Mouse (Mus musculus) embryonic facial prominence, embryonic 14.5 days (tissue): ENCODE data around the gene Grasp. TPM values are rescaled to one million over a fixed set of nuclear protein-coding genes. Genes with fewer than 3 reads are reported as not detected.
A peak's percentile ranks its signal among the peaks of the same experiment; 100 is the strongest.

ENCODE experiments used
- ATAC-seq: fragments of 200-750 bp; cut with Nextera tagmentation; 2 replicates; pipeline ENCODE4 v1.8.0; 2017; ENCODE audit warnings: low read depth, moderate number of reproducible peaks, moderate TSS enrichment
- DNase-seq: peaks from one replicate; pipeline ENCODE4 v3.0.0-alpha.2; 2015; ENCODE audit warnings: low spot score
- H3K27ac ChIP-seq: fragments of 300-500 bp; sonication (generic); replicated peaks from 2 replicates; pipeline ENCODE4 v1.5.1; 2014; ENCODE audit warnings: low read depth, mild to moderate bottlenecking, low read length, moderate library complexity
- H3K27me3 ChIP-seq: fragments of 300-500 bp; sonication (generic); replicated peaks from 2 replicates; pipeline ENCODE4 v1.6.1; 2014; ENCODE audit warnings: low read length; ENCODE audit not compliant: control insufficient read depth, insufficient read depth
- H3K36me3 ChIP-seq: fragments of 300-500 bp; sonication (generic); 2 replicates; pipeline ENCODE4 v1.6.1; 2014; ENCODE audit warnings: low read length, mixed read lengths; ENCODE audit not compliant: control insufficient read depth, insufficient read depth
- H3K4me1 ChIP-seq: fragments of 300-500 bp; sonication (generic); 2 replicates; pipeline ENCODE4 v1.6.1; 2014; ENCODE audit warnings: antibody characterized with exemption, low read length; ENCODE audit not compliant: control insufficient read depth, insufficient read depth
- H3K4me2 ChIP-seq: fragments of 300-500 bp; sonication (generic); 2 replicates; pipeline ENCODE4 v1.6.1; 2014; ENCODE audit warnings: low read depth, mild to moderate bottlenecking, low read length, moderate library complexity, mixed read lengths
- H3K4me3 ChIP-seq: fragments of 300-500 bp; sonication (generic); 2 replicates; pipeline ENCODE4 v1.5.1; 2014; ENCODE audit warnings: low read depth, mild to moderate bottlenecking, low read length
- H3K9ac ChIP-seq: fragments of 300-500 bp; sonication (generic); 2 replicates; pipeline ENCODE4 v1.6.1; 2014; ENCODE audit warnings: low read depth, mild to moderate bottlenecking, low read length, moderate library complexity, mixed read lengths
- H3K9me3 ChIP-seq: fragments of 300-500 bp; sonication (generic); 2 replicates; pipeline ENCODE4 v1.6.1; 2016; ENCODE audit warnings: low read length; ENCODE audit not compliant: control insufficient read depth
- WGBS: fragments of 180-500 bp; shearing (Covaris S2); extraction: QIAGEN DNeasy Blood & Tissue Kit; methylation state at CpG from one replicate; pipeline ENCODE4 v1.1.7; 2014; 5-methylcytosine and 5-hydroxymethylcytosine counted together
- polyA plus RNA-seq: library from polyadenylated mRNA; unstranded; fragments of >200 nt; fragmentation: Nextera tagmentation; extraction: Ambion mirVana; gene quantifications from 2 replicates; pipeline ENCODE4 v1.2.1, GENCODE M21; 2014

The Grasp gene
- polyA plus RNA-seq, 1 experiment from 2014 or later = 7.9 TPM

- H3K36me3 ChIP-seq = peaks cover 42% of the 10 kb centered on the region
- DNase-seq (no peak), ATAC-seq (no peak)
- H3K27me3 ChIP-seq = no peaks in the 10 kb centered on the region
- WGBS = 63% methylated on average over 2 of the region's 2 CpGs
- H3K4me3 ChIP-seq = no peak overlapping the region
- no peaks in the 10 kb centered on the region for H3K9me3 ChIP-seq
- H3K9ac ChIP-seq = no peak overlapping the region
- H3K4me2 ChIP-seq = no peak overlapping the region
- H3K4me1 ChIP-seq = no peaks in the 10 kb centered on the region
- H3K27ac ChIP-seq = no peak overlapping the region
Observed at GRCm38 (mm10) chr15:101215136-101215535, 8.9 kb upstream of the Grasp start.

- H3K9me3 ChIP-seq = no peaks in the 10 kb centered on the region
- no peak overlapping the region for H3K27ac ChIP-seq
- no peak overlapping the region for H3K4me2 ChIP-seq
- no peak for ATAC-seq
- DNase-seq = no peak
- H3K36me3 ChIP-seq = peaks cover 33% of the 10 kb centered on the region
- WGBS = 81% methylated on average over 4 of the region's 4 CpGs
- H3K9ac ChIP-seq = no peak overlapping the region
- peaks cover under 1% of the 10 kb centered on the region; the same call in 1 of the 2 replicates for H3K4me1 ChIP-seq
- no peak overlapping the region for H3K4me3 ChIP-seq
- H3K27me3 ChIP-seq = no peaks in the 10 kb centered on the region
Observed at GRCm38 (mm10) chr15:101216036-101216435, 8.0 kb upstream of the Grasp start.

GRCm38 (mm10) chr15:101220905-101221297, 3.1 kb upstream of the Grasp start:
- Histone ChIP-seq H3K4me1 (peaks cover 27% of the 10 kb centered on the region), H3K27ac (peak overlapping the region; percentile 81), H3K9ac (no peak overlapping the region), H3K27me3 (no peaks in the 10 kb centered on the region), H3K36me3 (no peaks in the 10 kb centered on the region), H3K4me3 (no peak overlapping the region), H3K9me3 (no peaks in the 10 kb centered on the region), H3K4me2 (peak overlapping the region; percentile 50)
- WGBS = 4% methylated on average over 8 of the region's 8 CpGs
- DNase-seq (peak; percentile 94), ATAC-seq (peak; percentile 64)

- Histone ChIP-seq H3K27ac (peak overlapping the region; percentile 81), H3K4me2 (peak overlapping the region; percentile 50), H3K36me3 (no peaks in the 10 kb centered on the region), H3K9me3 (no peaks in the 10 kb centered on the region), H3K4me3 (peak overlapping the region; percentile 25), H3K9ac (peak overlapping the region; percentile 49), H3K27me3 (no peaks in the 10 kb centered on the region), H3K4me1 (peaks cover 27% of the 10 kb centered on the region)
- ATAC-seq (peak; percentile 77), DNase-seq (peak; percentile 92)
- 1% methylated on average over 14 of the region's 14 CpGs for WGBS
Observed at GRCm38 (mm10) chr15:101221298-101222104, 2.5 kb upstream of the Grasp start.

- H3K27me3 ChIP-seq = no peaks in the 10 kb centered on the region
- peak overlapping the region; percentile 90; the same call in 1 of the 2 replicates for H3K4me3 ChIP-seq
- H3K27ac ChIP-seq = no peak overlapping the region
- 0 out of 2 replicates have a peak, but pooled peaks cover 2% of the 10 kb centered on the region for H3K36me3 ChIP-seq
- H3K9me3 ChIP-seq = no peaks in the 10 kb centered on the region
- WGBS = 48% methylated on average over 13 of the region's 13 CpGs
- DNase-seq (no peak), ATAC-seq (no peak)
- 0 out of 2 replicates have a peak overlapping the region, but pooled peaks have one; percentile 84 for H3K9ac ChIP-seq
- H3K4me2 ChIP-seq = peak overlapping the region; percentile 78
- peaks cover 40% of the 10 kb centered on the region for H3K4me1 ChIP-seq
Observed at GRCm38 (mm10) chr15:101222897-101223482, 998 bp upstream of the Grasp start.

- Histone ChIP-seq H3K27me3 (no peaks in the 10 kb centered on the region), H3K9ac (peak overlapping the region; percentile 84), H3K27ac (no peak overlapping the region), H3K4me2 (peak overlapping the region; percentile 78), H3K4me3 (peak overlapping the region; percentile 90), H3K4me1 (peaks cover 46% of the 10 kb centered on the region), H3K36me3 (peaks cover 3% of the 10 kb centered on the region; the same call in 1 of the 2 replicates), H3K9me3 (no peaks in the 10 kb centered on the region)
- no peak for DNase-seq
- WGBS = 17% methylated on average over 5 of the region's 5 CpGs
- no peak for ATAC-seq
Observed at GRCm38 (mm10) chr15:101223596-101223995, 392 bp upstream of the Grasp start.

GRCm38 (mm10) chr15:101224977-101225376, 989 bp downstream of the Grasp start:
- WGBS = 2% methylated on average over 14 of the region's 14 CpGs
- H3K36me3 ChIP-seq = peaks cover 17% of the 10 kb centered on the region
- peak overlapping the region; percentile 84 for H3K9ac ChIP-seq
- peak overlapping the region; percentile 90 for H3K4me3 ChIP-seq
- no peaks in the 10 kb centered on the region for H3K27me3 ChIP-seq
- peaks cover 50% of the 10 kb centered on the region for H3K4me1 ChIP-seq
- DNase-seq (no peak), ATAC-seq (no peak)
- H3K27ac ChIP-seq = peak overlapping the region; percentile 82
- H3K4me2 ChIP-seq = peak overlapping the region; percentile 78
- H3K9me3 ChIP-seq = no peaks in the 10 kb centered on the region

GRCm38 (mm10) chr15:101227971-101228370, 4.0 kb downstream of the Grasp start:
- Histone ChIP-seq H3K9ac (peak overlapping the region; percentile 50), H3K27me3 (no peaks in the 10 kb centered on the region), H3K9me3 (no peaks in the 10 kb centered on the region), H3K4me2 (peak overlapping the region; percentile 39), H3K27ac (peak overlapping the region; percentile 86), H3K36me3 (peaks cover 43% of the 10 kb centered on the region), H3K4me1 (peaks cover 35% of the 10 kb centered on the region), H3K4me3 (peak overlapping the region; percentile 10; the same call in 1 of the 2 replicates)
- 16% methylated on average over 4 of the region's 7 CpGs for WGBS
- peak; percentile 64 for ATAC-seq
- peak; percentile 91 for DNase-seq
